Mouse (Mus musculus) neural tube, embryonic 10.5 days (tissue): Measurements from ENCODE around the gene Pdzrn4.

Experiments used
- DNase-seq: peaks from one replicate; pipeline ENCODE4 v3.0.0-alpha.2; 2017; ENCODE audit warnings: low spot score; ENCODE audit errors: extremely low spot score

Gene Pdzrn4

GRCm38 (mm10) chr15:92500276-92500838, 103.7 kb downstream of the Pdzrn4 start:
- peak; percentile 26 for DNase-seq

- no peak for DNase-seq
These were observed 106.1 kb downstream of the Pdzrn4 start for GRCm38 (mm10) chr15:92502797-92503196.

DNA sequence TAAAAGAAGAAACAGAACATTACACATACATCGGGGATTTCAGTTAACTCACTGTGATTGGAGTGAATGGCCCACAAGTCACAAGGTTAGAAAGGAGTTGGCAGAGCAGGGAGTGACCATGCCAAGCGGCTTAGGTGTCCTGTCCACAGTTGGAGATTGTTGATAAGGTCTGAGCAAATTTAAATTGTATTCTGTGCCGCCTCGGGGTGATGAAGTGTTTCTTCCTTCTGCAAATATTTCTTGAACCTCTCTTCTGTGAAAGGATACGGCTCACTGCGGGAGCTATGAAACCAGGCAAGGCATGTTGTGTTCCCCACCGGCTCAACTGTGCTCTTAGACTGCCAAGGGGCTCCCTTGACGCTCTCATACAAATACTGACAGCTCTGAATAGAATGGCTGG, 112.7 kb downstream of the Pdzrn4 start:
- no peak for DNase-seq

- no peak for DNase-seq
These were observed 119.0 kb downstream of the Pdzrn4 start for GRCm38 (mm10) chr15:92515651-92516050.

- no peak for DNase-seq
These were observed 124.1 kb downstream of the Pdzrn4 start for GRCm38 (mm10) chr15:92520677-92521225.

DNA sequence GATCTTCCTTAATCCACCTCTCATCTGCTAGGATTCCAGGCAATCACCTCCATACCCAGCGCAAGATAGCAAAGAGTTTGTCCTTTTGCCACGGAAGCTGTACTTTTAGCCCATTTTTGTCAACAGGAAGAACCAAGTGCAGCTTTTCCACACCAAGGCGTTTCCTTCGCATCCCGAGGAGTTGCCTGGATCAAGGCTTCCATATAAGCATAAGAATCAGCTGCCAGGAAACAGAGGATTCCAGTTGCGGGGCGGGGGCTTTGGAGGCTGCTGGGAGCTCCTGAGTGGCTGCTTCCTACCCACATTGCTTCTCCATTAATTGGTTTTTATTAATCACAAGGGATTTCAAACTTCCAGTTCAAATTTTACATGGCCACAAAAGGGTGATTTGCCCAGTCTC, 125.0 kb downstream of the Pdzrn4 start:
- DNase-seq, result peak; percentile 23

- DNase-seq, result no peak
These were observed 128.2 kb downstream of the Pdzrn4 start for GRCm38 (mm10) chr15:92524917-92525316.

- DNase-seq, result no peak
These were observed 128.7 kb downstream of the Pdzrn4 start for GRCm38 (mm10) chr15:92525416-92525815.

- peak; percentile 22 for DNase-seq
These were observed 130.1 kb downstream of the Pdzrn4 start for GRCm38 (mm10) chr15:92526731-92527130.

- DNase-seq, result no peak
These were observed 146.6 kb downstream of the Pdzrn4 start for GRCm38 (mm10) chr15:92543252-92543651.

GRCm38 (mm10) chr15:92547294-92547911, 150.7 kb downstream of the Pdzrn4 start:
- DNase-seq, result no peak

- no peak for DNase-seq
These were observed 158.4 kb downstream of the Pdzrn4 start for GRCm38 (mm10) chr15:92555012-92555574.

GRCm38 (mm10) chr15:92555716-92556115, 159.0 kb downstream of the Pdzrn4 start:
- no peak for DNase-seq

GRCm38 (mm10) chr15:92558592-92558991, 161.9 kb downstream of the Pdzrn4 start:
- DNase-seq, result no peak

DNA sequence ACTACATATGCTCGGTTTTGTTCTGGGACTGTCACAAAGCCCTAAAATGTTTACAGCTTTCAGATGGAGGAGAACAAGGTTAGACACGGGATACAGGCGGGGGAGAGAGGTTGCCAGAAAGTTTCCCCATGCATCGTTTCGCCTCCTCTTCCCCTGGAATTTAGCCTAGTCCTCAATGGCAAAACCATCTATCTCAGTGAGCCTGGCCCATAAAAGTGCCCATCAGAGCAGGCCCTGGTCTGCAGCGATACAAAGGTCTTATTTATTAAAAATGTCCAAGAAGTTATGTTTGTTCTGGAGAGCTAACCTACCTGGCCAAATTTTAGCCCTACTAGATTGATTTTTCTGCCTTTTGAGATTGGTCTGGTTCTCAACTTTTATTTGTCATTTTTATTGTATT, 165.5 kb downstream of the Pdzrn4 start:
- no peak for DNase-seq

GRCm38 (mm10) chr15:92563576-92563975, 166.9 kb downstream of the Pdzrn4 start:
- DNase-seq, result no peak

DNA sequence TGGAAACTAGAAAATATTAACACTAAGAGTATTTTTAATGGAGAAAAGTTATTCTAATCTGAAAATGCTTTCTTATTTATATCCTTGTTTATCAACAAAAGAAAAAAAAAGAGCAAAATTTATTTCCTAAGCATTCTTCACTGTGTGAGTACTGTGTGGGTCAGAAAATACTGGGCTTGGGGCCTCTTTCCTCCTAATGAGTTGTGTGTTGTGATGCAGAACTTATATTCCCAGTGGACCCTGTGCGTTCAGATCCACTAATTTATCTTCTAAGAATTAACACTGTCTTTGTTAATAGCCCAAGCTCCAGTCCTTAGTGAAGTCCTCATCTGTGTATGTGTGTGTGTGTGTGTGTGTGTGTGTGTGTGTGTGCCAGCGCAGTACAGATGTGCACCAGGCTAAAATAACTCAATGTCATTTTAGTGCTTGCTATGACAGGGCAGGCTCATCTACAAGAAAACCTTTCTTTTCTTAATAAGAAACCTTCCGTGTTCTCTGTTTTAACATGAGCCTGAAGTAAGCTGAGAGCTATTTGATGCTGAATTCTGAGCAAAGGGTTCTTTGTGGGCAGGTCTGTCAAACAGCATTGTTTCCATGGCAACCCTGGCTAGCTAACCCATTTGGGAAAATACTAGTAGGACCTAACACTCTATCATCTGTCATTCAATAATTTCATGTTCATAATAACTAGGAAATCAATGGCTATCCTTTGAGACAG, 174.0 kb downstream of the Pdzrn4 start:
- DNase-seq, result no peak

GRCm38 (mm10) chr15:92571244-92571539, 174.5 kb downstream of the Pdzrn4 start:
- no peak for DNase-seq

GRCm38 (mm10) chr15:92577476-92577875, 180.8 kb downstream of the Pdzrn4 start:
- DNase-seq, result no peak

- no peak for DNase-seq
These were observed 183.5 kb downstream of the Pdzrn4 start for GRCm38 (mm10) chr15:92580217-92580616.

DNA sequence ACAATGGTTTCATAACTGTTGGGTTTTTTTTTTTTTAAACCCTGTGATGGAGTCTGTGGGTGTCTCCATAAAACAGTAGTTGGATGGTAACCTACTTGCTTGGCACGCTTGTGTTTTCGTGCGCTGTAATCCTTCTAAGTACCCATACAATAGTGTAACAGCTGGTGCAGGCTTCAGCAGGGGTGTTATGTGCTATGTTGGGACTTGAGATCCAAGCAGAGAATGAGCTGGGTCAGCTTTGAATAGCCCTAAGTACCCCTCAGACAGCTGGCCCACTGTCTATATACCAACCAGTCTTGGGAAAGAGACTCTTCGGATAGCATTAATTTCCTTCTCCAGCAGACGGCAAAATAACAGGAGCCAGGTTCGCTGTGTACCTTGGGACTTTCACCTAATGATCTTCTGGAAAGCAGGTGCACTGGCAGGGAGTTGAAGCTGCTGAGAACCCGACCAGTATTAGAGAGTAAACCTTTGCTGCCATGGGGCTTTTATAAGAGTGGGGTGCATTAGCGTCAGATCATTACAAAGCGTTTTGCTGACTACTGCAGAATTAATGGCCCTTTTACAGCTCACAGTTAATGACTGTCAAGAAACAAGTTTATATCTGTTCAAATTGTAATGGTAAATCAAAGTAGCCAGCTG, 184.2 kb downstream of the Pdzrn4 start:
- DNase-seq, result no peak
